ENCODE assay signal across 8 mouse cellular contexts in genomic region chr12:103353538-103353937, GRCm38 (mm10). TPM values are rescaled to one million over a fixed set of nuclear protein-coding genes. Genes with fewer than 3 reads are reported as not detected.
DNase-seq lines count a peak whose midpoint lies in the region; ATAC-seq lines count a peak whose summit lies in the region.

No protein-coding gene starts in this region.

- ATAC-seq in embryonic facial prominence, embryonic 14.5 days (ENCODE audit: low read depth): peak; percentile 72
- ATAC-seq in heart, embryonic 11.5 days (replicated peaks; ENCODE audit: insufficient number of reproducible peaks, low FRiP score, low TSS enrichment): peak; percentile 58
- 0 out of 2 replicates have a peak, but pooled peaks have one; percentile 23 for ATAC-seq in neutrophil, adult 5-6 weeks (ENCODE audit: extremely low read depth, insufficient number of reproducible peaks, low FRiP score, poor library complexity, severe bottlenecking)

- DNase-seq in left cerebral cortex, postnatal 14 days (ENCODE audit: low spot score in 2 of 2): peak; percentile 46 to 77
- no peak for DNase-seq in left cerebral cortex, adult 9 months (ENCODE audit: low spot score in 2 of 2)
- DNase-seq in adrenal gland, postnatal 25 days: peak; percentile 68
- peak; percentile 43 for DNase-seq in embryonic facial prominence, embryonic 14.5 days (ENCODE audit: low spot score)
- peak; percentile 73 for DNase-seq in left cerebral cortex, postnatal 4 days
- DNase-seq in spleen, postnatal 14 days (ENCODE audit: low spot score in 2 of 2): no peak

- 15% methylated on average over 5 of the region's 5 CpGs for WGBS in embryonic facial prominence, embryonic 14.5 days
- 10% methylated on average over 5 of the region's 5 CpGs for WGBS in heart, embryonic 11.5 days (ENCODE audit: insufficient replicate concordance)

- H3K36me3 ChIP-seq in embryonic facial prominence, embryonic 14.5 days (ENCODE audit: control insufficient read depth, insufficient read depth, low read length): no peaks in the 10 kb centered on the region
- H3K36me3 ChIP-seq in heart, embryonic 11.5 days (ENCODE audit: control insufficient read depth, insufficient read depth, low read length): no peaks in the 10 kb centered on the region

- H3K9ac ChIP-seq in embryonic facial prominence, embryonic 14.5 days (ENCODE audit: low read depth, low read length): no peak overlapping the region
- H3K9ac ChIP-seq in heart, embryonic 11.5 days (ENCODE audit: low read depth, low read length): no peak overlapping the region

- intact Hi-C loops in left cerebral cortex, postnatal 14 days (cut with DNase I): no loop called here
- intact Hi-C loops in left cerebral cortex, postnatal 4 days (cut with DNase I): no loop called here

- no peaks in the 10 kb centered on the region for H3K27me3 ChIP-seq in embryonic facial prominence, embryonic 14.5 days (replicated peaks; ENCODE audit: control insufficient read depth, insufficient read depth, low read length)
- H3K27me3 ChIP-seq in heart, embryonic 11.5 days (ENCODE audit: control insufficient read depth, insufficient read depth, low read length): no peaks in the 10 kb centered on the region

- H3K4me3 ChIP-seq in embryonic facial prominence, embryonic 14.5 days (ENCODE audit: low read depth, low read length): no peak overlapping the region
- H3K4me3 ChIP-seq in heart, embryonic 11.5 days (ENCODE audit: low read depth, low read length): no peak overlapping the region

- no peak overlapping the region for H3K4me2 ChIP-seq in embryonic facial prominence, embryonic 14.5 days (ENCODE audit: low read depth, low read length)
- H3K4me2 ChIP-seq in heart, embryonic 11.5 days: peak overlapping the region; percentile 52

- H3K27ac ChIP-seq in embryonic facial prominence, embryonic 14.5 days (replicated peaks; ENCODE audit: low read depth, low read length): no peak overlapping the region
- H3K27ac ChIP-seq in heart, embryonic 11.5 days (ENCODE audit: low read depth, low read length): peak overlapping the region; percentile 77

- no peaks in the 10 kb centered on the region for H3K9me3 ChIP-seq in embryonic facial prominence, embryonic 14.5 days (ENCODE audit: control insufficient read depth, low read length)
- no peaks in the 10 kb centered on the region for H3K9me3 ChIP-seq in heart, embryonic 11.5 days (replicated peaks; ENCODE audit: control insufficient read depth, low read length)

- no peaks in the 10 kb centered on the region for H3K4me1 ChIP-seq in embryonic facial prominence, embryonic 14.5 days (ENCODE audit: control insufficient read depth, insufficient read depth, low read length)
- peaks cover 10% of the 10 kb centered on the region for H3K4me1 ChIP-seq in heart, embryonic 11.5 days (ENCODE audit: control insufficient read depth, insufficient read depth, low read length)

RNA-seq across cellular contexts. Expression of gene Asb2, which starts 2.3 kb away (rescaled TPM):
- total RNA-seq in left cerebral cortex, postnatal 14 days (2021): 1 to 10 TPM; 2.5 to 3.6 TPM
- 0.85 and 1.4 TPM in 2 replicates for total RNA-seq in adrenal gland, postnatal 25 days (2021)
- polyA plus RNA-seq in embryonic facial prominence, embryonic 14.5 days (2014; fragmentation: Nextera tagmentation; extraction: Ambion mirVana): 21.1 and 22.0 TPM in 2 replicates
- polyA plus RNA-seq in heart, embryonic 11.5 days (2014; fragmentation: Nextera tagmentation; extraction: Ambion mirVana): 225 and 236 TPM in 2 replicates
- 1 to 10 TPM; 1.4 to 1.8 TPM for total RNA-seq in left cerebral cortex, postnatal 4 days (2021)
- not detected in 2 replicates for total RNA-seq in neutrophil, adult 5-6 weeks (2017)

RNA-seq across cellular contexts. Expression of gene Otub2, which starts 34.9 kb away (rescaled TPM):
- total RNA-seq in left cerebral cortex, postnatal 14 days (2021): 10 to 100 TPM; 26.3 to 33.2 TPM
- 3.5 and 3.9 TPM in 2 replicates for total RNA-seq in adrenal gland, postnatal 25 days (2021)
- polyA plus RNA-seq in embryonic facial prominence, embryonic 14.5 days (2014; fragmentation: Nextera tagmentation; extraction: Ambion mirVana): 11.2 and 11.9 TPM in 2 replicates
- 20.1 and 24.3 TPM in 2 replicates for polyA plus RNA-seq in heart, embryonic 11.5 days (2014; fragmentation: Nextera tagmentation; extraction: Ambion mirVana)
- 10 to 100 TPM; 17.4 to 17.7 TPM for total RNA-seq in left cerebral cortex, postnatal 4 days (2021)
- 2.8 TPM in 2 replicates for total RNA-seq in neutrophil, adult 5-6 weeks (2017)

RNA-seq across cellular contexts. Expression of gene Fam181a, which starts 42.8 kb away (rescaled TPM):
- total RNA-seq in left cerebral cortex, postnatal 14 days (2021): 1 to 10 TPM; 2.6 to 4.5 TPM
- total RNA-seq in adrenal gland, postnatal 25 days (2021): not detected in 2 replicates
- polyA plus RNA-seq in embryonic facial prominence, embryonic 14.5 days (2014; fragmentation: Nextera tagmentation; extraction: Ambion mirVana): 0.21 TPM in 1 of 2 replicates, not detected in the other
- not detected in 2 replicates for polyA plus RNA-seq in heart, embryonic 11.5 days (2014; fragmentation: Nextera tagmentation; extraction: Ambion mirVana)
- total RNA-seq in left cerebral cortex, postnatal 4 days (2021): 1 to 10 TPM; 4.9 to 7.0 TPM
- total RNA-seq in neutrophil, adult 5-6 weeks (2017): not detected in 2 replicates

RNA-seq across cellular contexts. Expression of gene 9330161L09Rik, which starts 54.1 kb away (rescaled TPM):
- total RNA-seq in left cerebral cortex, postnatal 14 days (2021): 1 to 10 TPM; 2.0 to 2.3 TPM
- 1.3 and 1.6 TPM in 2 replicates for total RNA-seq in adrenal gland, postnatal 25 days (2021)
- 0.29 and 0.69 TPM in 2 replicates for polyA plus RNA-seq in embryonic facial prominence, embryonic 14.5 days (2014; fragmentation: Nextera tagmentation; extraction: Ambion mirVana)
- 0.52 and 0.53 TPM in 2 replicates for polyA plus RNA-seq in heart, embryonic 11.5 days (2014; fragmentation: Nextera tagmentation; extraction: Ambion mirVana)
- total RNA-seq in left cerebral cortex, postnatal 4 days (2021): 1 to 10 TPM; 2.6 to 5.7 TPM
- 1.6 and 2.3 TPM in 2 replicates for total RNA-seq in neutrophil, adult 5-6 weeks (2017)

Comparison
In these comparisons a context has a peak if more than half of its experiments do, and no peak if none do; other contexts are left out.
1. DNase-seq: peak in left cerebral cortex, postnatal 14 days (2 of 2), adrenal gland, postnatal 25 days (single experiment), embryonic facial prominence, embryonic 14.5 days (single experiment) and left cerebral cortex, postnatal 4 days (single experiment); none in left cerebral cortex, adult 9 months (0 of 2) and spleen, postnatal 14 days (0 of 2).
2. Peak in every context shown above with its lines, with median percentiles within 50 percentile points of each other: ATAC-seq.